Mouse (Mus musculus): ENCODE data around the gene Gm10577.

Gene Gm10577

GRCm38 (mm10) chr4:101020596-101020995 lies at the start of gene Gm10577:
Gene Gm10577, minus strand, starts transcription at chr4:101020696.
- no peak for DNase-seq (ENCODE audit: low read depth, low spot score)

- DNase-seq (ENCODE audit: low read depth, low spot score), result peak; percentile 69
Measured at GRCm38 (mm10) chr4:101069154-101069971, 48.9 kb upstream of the Gm10577 start.

GRCm38 (mm10) chr4:101068786-101069153 lies 48.3 kb upstream of the Gm10577 start, which contains the start of gene Raver2:
Gene Raver2, plus strand, starts transcription at chr4:101068983.
- peak; percentile 73 for DNase-seq (ENCODE audit: low read depth, low spot score)

DNA sequence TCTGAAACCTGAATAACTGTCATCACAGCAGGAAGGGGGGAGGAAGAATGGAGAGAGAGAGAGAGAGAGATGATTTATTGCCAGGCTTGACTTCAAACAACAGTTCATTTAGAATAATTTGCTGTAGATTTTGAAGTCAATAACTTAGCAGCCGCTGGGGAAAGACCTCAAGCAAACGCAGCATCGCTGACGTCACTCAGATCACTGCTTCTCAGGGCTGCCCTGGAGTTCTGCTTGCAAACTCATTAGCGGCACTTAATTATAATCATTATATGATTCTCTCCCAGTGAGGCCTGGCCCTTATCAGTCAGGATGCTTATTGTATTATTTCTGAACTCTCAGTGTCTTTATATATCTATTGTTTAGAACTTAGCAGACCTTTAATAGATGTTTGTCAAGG lies 45.9 kb upstream of the Gm10577 start:
- no peak for DNase-seq (ENCODE audit: low read depth, low spot score)

- DNase-seq (ENCODE audit: low read depth, low spot score), result no peak
Measured at GRCm38 (mm10) chr4:101062146-101062545, 41.6 kb upstream of the Gm10577 start.

DNA sequence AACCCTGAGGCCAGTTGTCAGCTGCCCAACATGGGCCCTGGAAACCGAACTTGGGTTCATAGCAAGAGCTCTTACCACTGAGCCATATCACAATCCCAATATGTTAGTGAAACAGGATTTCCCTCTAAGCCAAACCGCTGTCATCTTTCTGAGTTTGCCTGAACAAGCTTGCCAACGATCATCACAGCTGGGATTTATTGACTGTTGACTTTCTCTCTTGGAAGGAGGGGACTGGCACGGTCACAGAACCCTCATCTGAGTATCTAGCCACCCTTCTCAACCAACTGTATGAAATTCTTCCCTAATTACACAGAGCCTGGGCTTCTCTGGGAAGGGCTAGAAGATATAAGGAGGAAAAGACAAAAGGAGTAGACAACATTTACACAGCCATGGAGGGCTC lies 26.1 kb upstream of the Gm10577 start:
- no peak for DNase-seq (ENCODE audit: low read depth, low spot score)

DNA sequence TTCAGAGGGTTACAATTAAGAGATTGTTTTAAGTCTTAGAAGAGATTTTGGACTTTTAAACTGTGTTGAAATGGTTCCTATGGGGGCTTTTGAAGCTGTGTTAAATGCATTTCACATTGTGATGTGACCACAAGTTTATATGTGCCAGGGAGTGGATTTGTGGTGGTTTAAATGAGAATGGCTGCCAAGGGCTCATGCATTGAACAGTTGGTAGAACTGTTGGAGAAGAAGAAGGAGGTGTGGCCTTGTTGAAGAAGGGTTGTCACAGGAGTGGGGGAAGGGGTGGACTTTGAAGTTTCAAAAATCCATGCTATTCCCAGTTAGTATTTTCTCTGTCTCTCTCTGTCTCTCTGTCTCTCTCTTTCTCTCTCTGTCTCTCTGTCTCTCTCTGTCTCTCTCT lies 23.7 kb upstream of the Gm10577 start:
- DNase-seq (ENCODE audit: low read depth, low spot score), result no peak

DNA sequence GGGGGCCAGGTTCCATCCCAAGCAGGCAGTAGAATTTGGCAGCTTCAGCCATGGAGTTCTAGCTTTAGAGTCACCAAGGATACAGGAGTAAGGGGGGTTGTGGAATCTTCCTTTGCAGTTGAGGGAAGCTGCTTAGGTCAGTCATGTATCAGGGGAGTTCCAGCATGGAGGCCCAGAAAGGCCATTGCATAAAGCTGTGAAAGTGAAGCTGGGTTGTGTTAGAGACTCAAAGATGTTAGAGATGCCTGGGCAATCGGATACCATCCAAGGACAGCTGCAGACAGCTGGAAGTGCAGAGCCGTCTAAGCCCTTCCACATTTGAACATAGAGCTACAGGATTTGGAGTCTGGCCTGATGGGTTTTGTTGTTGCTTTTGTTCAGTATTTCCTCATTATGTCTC lies 23.2 kb upstream of the Gm10577 start:
- DNase-seq (ENCODE audit: low read depth, low spot score), result no peak

GRCm38 (mm10) chr4:101037156-101037555 lies 16.7 kb upstream of the Gm10577 start:
- DNase-seq (ENCODE audit: low read depth, low spot score), result no peak

DNA sequence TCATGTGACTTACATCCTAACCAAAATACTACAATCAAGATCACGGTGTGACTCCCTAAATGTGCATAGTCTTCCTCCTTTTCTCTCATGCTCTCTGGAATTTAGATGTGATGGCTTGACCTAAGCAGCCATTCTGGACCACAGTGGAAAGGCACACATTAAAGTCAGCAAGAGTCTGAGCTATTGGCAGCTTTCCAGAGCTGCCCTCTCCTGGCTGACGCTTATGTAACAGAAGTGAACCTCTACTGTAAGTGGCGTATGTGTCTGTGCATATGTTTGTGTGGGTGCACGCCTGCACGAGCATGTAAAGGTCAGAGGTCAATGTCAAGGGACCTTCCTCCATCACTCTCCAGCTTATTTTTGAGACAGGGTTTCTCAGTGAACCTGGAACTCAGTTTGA lies 14.6 kb upstream of the Gm10577 start:
- no peak for DNase-seq (ENCODE audit: low read depth, low spot score)

GRCm38 (mm10) chr4:101033047-101033446 lies 12.6 kb upstream of the Gm10577 start:
- no peak for DNase-seq (ENCODE audit: low read depth, low spot score)

- no peak for DNase-seq (ENCODE audit: low read depth, low spot score)
Measured at GRCm38 (mm10) chr4:101027852-101028411, 7.4 kb upstream of the Gm10577 start.

GRCm38 (mm10) chr4:101026995-101027394 lies 6.5 kb upstream of the Gm10577 start:
- DNase-seq (ENCODE audit: low read depth, low spot score), result no peak

DNA sequence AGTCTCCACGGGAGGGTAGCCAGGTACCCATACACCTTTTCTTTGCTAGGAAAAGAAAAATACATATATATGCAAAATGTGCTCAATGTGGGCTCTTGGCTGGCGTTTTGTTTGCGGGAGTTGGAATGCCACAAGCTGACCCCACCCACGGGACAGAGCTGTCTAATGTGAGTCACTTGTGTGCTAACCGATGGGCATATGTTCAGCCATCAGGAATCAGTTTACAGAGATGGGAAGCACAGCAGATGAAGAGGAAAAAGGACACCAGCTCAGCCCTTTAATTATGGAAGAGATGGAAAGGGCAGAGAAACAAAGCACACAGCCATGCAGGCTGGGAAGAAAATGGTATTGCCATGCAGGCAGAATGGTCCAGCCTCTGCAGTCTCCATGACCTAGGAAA lies 6.1 kb upstream of the Gm10577 start:
- no peak for DNase-seq (ENCODE audit: low read depth, low spot score)

DNA sequence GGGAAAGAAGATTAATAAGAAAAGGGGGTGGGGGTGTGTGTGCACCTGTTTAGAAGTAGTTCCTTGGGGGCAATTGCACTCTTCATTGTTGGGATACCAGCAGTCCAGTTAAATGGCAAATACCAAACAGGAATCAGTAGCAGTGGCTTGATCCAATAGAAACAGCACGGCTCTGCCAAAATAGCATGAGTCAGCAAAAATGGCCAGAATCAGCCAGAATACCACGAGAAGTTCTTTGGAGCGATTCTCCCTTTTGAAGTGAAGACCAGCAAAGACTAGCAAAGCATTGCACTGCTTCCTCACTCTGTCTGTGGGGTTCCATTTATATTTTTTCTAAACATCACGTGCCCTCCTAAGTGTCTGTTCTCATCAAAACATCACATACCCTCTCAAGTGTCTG lies 2.7 kb downstream of the Gm10577 start:
- DNase-seq (ENCODE audit: low read depth, low spot score), result no peak

DNA sequence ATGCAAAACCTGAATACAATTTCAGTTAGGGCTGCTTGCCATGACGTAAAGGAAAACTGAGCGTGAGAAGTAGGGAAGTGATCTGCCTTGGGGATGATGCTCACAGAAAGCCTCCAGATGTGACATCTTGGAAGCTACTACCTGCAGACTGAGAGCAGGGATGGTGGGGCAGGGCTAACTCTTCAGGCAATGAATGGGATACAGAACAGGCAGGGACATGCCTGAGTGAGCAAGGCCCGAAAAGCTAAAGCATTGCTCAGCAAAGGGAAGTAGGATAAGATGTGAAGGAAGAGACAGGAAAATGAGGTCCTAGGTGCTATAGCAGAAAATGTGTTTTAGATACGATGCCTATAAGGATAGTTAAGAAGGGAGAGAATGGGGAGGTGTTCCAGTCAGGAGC lies 11.4 kb downstream of the Gm10577 start:
- DNase-seq (ENCODE audit: low read depth, low spot score), result no peak

GRCm38 (mm10) chr4:101008362-101008769 lies 12.1 kb downstream of the Gm10577 start:
- no peak for DNase-seq (ENCODE audit: low read depth, low spot score)

GRCm38 (mm10) chr4:101002961-101003360 lies 17.5 kb downstream of the Gm10577 start:
- DNase-seq (ENCODE audit: low read depth, low spot score), result peak; percentile 38

DNA sequence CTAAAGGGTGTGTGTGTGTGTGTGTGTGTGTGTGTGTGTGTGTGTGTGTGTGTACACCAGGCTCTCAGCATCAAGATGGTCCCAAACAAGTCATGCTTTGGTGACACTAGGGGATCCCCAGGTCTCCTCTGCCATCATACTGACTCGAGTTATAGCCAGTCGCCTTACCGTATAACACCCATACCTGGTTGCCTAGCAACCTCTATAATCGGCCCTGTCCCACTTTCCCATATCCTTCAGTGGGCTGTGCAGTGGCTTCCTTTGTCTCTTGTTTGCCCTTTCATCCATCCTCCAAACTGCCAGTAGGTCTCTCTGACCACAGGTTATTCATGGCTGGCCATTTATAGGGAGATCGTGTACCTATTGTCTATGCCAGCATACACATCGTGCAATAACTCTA lies 19.4 kb downstream of the Gm10577 start:
- DNase-seq (ENCODE audit: low read depth, low spot score), result no peak

DNA sequence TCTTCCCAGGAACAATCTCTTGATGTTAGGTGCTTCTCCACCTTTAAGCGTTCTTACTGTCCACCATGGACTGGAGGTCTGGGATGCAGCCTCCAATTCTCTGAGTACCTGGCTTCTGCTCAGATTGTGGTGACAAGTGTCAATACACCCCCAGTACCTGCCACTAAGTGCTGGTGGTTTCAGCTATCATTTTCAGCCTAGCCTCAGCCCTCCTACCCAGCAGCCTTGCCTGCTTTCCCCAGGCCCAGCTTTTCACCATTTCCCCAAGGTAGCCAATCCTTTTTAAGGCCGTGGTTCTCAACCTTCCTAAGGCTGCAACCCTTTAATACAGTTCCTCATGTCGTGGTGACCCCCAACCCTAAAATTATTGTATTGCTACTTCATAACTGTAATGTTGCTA lies 19.9 kb downstream of the Gm10577 start:
- DNase-seq (ENCODE audit: low read depth, low spot score), result no peak

DNA sequence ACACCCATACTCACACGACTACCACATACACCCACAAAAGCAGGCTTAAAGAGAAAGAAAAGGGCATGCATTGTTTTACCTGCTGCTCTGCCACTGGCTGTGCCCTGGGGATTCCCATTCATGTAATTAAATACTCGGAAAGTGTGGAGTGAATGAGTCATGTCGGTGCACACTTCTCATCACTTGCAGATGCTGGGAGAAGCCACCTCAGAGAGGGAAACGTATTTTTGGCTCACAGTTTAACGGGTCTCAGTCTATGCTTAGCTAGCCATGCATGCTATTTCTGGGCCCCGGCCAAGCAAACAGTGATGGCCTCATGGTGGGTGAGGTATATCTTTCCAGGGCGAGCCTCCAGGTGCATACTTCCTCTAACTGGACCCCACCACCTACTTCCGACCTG lies 21.6 kb downstream of the Gm10577 start:
- DNase-seq (ENCODE audit: low read depth, low spot score), result no peak

- peak; percentile 51 for DNase-seq (ENCODE audit: low read depth, low spot score)
Measured at GRCm38 (mm10) chr4:100998145-100998544, 22.4 kb downstream of the Gm10577 start.

DNA sequence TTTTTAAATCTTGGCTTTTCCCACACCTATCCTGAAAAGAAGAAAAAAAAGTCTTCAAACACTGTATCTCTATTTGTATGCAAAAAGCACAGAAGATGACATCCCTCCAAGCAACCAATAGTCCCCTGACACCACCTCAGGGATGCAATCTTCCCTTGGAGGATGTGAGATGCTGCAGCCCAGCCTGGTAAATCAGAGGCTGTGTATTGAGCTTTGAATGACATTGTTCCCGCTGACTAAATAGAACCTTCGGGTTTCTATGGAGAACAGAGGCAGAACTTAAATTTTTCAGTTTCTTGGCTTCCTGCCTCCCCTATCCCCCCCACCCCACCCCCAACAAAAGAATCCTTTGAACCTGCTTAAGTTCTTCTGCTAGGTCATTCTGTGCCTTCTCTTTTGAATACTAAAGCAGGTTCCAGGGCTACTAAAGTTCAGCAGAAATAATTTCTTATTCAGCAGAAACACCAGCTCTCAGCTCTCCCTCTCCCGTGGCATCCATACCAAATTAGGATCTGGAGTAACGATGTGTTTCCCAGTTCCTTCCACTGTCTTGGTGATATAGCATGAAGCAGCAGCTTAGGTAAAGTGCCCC lies 24.3 kb downstream of the Gm10577 start:
- no peak for DNase-seq (ENCODE audit: low read depth, low spot score)
